Mouse (Mus musculus) forebrain, embryonic 11.5 days (tissue): ENCODE results near the gene Tbx10. TPM values are rescaled to one million over a fixed set of nuclear protein-coding genes. Genes with fewer than 3 reads are reported as not detected.
A peak's percentile ranks its signal among the peaks of the same experiment; 100 is the strongest.

Source experiments
- ATAC-seq: fragments of 200-750 bp; cut with Nextera tagmentation; replicated peaks from 2 replicates; pipeline ENCODE4 v1.8.0; 2017; ENCODE audit warnings: moderate TSS enrichment; ENCODE audit not compliant: low FRiP score
- DNase-seq: peaks from one replicate; pipeline ENCODE4 v3.0.0-alpha.2; 2017; ENCODE audit warnings: low spot score
- H3K27ac ChIP-seq: fragments of 300-500 bp; sonication (generic); 2 replicates; pipeline ENCODE4 v1.5.1; 2014; ENCODE audit warnings: low read depth, low read length
- H3K27me3 ChIP-seq: fragments of 300-500 bp; sonication (generic); 2 replicates; pipeline ENCODE4 v1.6.1; 2014; ENCODE audit warnings: mild to moderate bottlenecking, low read length, mixed read lengths; ENCODE audit not compliant: control insufficient read depth, insufficient read depth
- H3K36me3 ChIP-seq: fragments of 300-500 bp; sonication (generic); 2 replicates; pipeline ENCODE4 v1.6.1; 2014; ENCODE audit warnings: mild to moderate bottlenecking, low read length, moderate library complexity, mixed read lengths; ENCODE audit not compliant: control insufficient read depth, insufficient read depth
- H3K4me1 ChIP-seq: fragments of 300-500 bp; sonication (generic); replicated peaks from 2 replicates; pipeline ENCODE4 v1.6.1; 2014; ENCODE audit warnings: low read length, mixed read lengths; ENCODE audit not compliant: control insufficient read depth, insufficient read depth
- H3K4me2 ChIP-seq: fragments of 300-500 bp; sonication (generic); 2 replicates; pipeline ENCODE4 v1.6.1; 2014; ENCODE audit warnings: low read depth, mild to moderate bottlenecking, low read length, moderate library complexity, mixed read lengths; ENCODE audit not compliant: severe bottlenecking
- H3K4me3 ChIP-seq: fragments of 300-500 bp; sonication (generic); 2 replicates; pipeline ENCODE4 v1.5.1; 2014; ENCODE audit warnings: low read depth, low read length
- H3K9ac ChIP-seq: fragments of 300-500 bp; sonication (generic); 2 replicates; pipeline ENCODE4 v1.6.1; 2014; ENCODE audit warnings: low read length
- H3K9me3 ChIP-seq: fragments of 300-500 bp; sonication (generic); 2 replicates; pipeline ENCODE4 v1.6.1; 2016; ENCODE audit warnings: low read length, mixed read lengths; ENCODE audit not compliant: control insufficient read depth
- WGBS: fragments of 180-500 bp; shearing (Covaris S2); extraction: QIAGEN DNeasy Blood & Tissue Kit; methylation state at CpG from one replicate; pipeline ENCODE4 v1.1.7; 2014; 5-methylcytosine and 5-hydroxymethylcytosine counted together
- polyA plus RNA-seq: library from polyadenylated mRNA; unstranded; fragments of >200 nt; fragmentation: Nextera tagmentation; extraction: Ambion mirVana; gene quantifications from 2 replicates; pipeline ENCODE4 v1.2.1, GENCODE M21; 2014

The Tbx10 gene
- polyA plus RNA-seq, 1 experiment from 2014 or later = not detected

DNA sequence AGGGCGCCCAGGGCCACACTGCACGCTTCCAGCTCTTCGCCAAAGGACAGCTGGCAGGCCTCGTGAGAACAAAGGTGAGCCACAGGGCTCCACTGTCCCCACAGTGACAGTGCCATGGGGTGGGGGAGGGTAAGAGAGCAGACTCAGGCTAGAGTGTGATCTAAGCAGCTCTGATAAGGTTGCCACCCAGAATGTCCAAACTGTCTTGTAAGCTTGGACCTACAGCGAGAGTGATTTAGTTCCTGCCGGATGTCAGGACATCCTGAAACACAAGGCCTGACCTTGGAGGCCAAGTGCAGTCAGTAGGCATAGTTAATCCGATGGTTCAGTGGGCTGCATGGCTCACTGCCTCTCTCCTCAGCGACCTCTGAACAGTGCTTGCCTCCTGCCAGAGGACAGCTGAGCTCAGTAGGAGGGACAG is 7.3 kb upstream of the Tbx10 start:
- whole genome bisulfite sequencing = 27% methylated on average over 8 of the region's 8 CpGs
- Histone ChIP-seq H3K4me2 (no peak overlapping the region), H3K27me3 (no peaks in the 10 kb centered on the region), H3K4me3 (no peak overlapping the region), H3K9me3 (no peaks in the 10 kb centered on the region), H3K27ac (no peak overlapping the region), H3K9ac (peak overlapping the region; percentile 5; the same call in 1 of the 2 replicates), H3K36me3 (no peaks in the 10 kb centered on the region), H3K4me1 (peaks cover 4% of the 10 kb centered on the region; the same call in 1 of the 2 replicates)
- no peak for DNase-seq
- ATAC-seq = no peak

DNA sequence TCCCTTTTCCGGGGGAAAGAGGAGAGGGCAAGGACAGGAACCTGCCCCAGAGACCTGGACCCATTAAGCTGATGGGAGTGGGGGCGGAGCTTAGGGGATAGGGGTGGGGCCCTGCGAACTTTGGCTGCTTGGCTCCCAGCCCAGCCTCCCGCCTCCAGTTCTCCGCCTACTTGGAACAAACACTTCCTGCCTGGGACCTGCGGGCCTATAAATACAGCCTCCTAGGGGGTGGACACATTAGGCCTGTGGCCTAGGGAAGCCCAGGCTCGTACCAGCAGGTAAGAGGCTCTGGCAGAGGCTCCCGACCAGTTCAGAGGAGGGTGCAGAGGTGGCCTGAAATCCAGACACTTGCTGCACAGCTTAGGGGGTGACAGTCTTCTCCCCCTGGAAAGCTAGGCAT is 6.2 kb upstream of the Tbx10 start, which contains the start of gene Acy3:
Gene Acy3, plus strand, starts transcription at position 237 of the 400 bp plus-strand sequence.
- Histone ChIP-seq H3K9ac (no peak within 1 kb of the TSS), H3K4me3 (no peak within 1 kb of the TSS), H3K27me3 (no peaks in the 10 kb centered on the region), H3K4me2 (0 out of 2 replicates have a peak within 1 kb of the TSS, but pooled peaks have one; percentile 2), H3K9me3 (no peaks in the 10 kb centered on the region), H3K4me1 (peaks cover 4% of the 10 kb centered on the region; the same call in 1 of the 2 replicates), H3K27ac (no peak within 1 kb of the TSS), H3K36me3 (no peaks in the 10 kb centered on the region)
- DNase-seq (peak; percentile 67), ATAC-seq (no peak)
- WGBS = 26% methylated on average over 8 of the region's 8 CpGs

DNA sequence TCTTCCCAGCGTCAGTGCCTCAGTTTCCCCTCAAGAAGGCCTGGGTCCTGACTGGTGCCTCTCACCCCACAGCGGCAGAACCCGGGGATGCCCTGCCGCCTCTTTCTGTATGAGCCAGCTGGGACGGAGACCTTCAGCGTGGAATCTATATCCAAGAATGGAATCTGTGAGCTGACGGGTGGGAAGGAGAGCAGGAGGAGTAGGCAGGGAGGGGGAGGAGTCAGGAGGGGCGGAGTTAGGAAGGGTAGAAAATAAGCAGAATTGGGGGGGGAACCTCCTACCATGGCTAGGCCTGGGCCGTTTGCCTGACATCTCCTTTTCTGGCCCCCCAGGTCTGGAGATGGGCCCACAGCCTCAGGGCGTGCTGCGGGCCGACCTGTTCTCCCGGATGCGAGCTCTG is 4.5 kb upstream of the Tbx10 start:
- H3K27me3 ChIP-seq = no peaks in the 10 kb centered on the region
- H3K9me3 ChIP-seq = no peaks in the 10 kb centered on the region
- no peak for ATAC-seq
- no peak overlapping the region for H3K4me3 ChIP-seq
- no peaks in the 10 kb centered on the region for H3K36me3 ChIP-seq
- WGBS = 92% methylated on average over 14 of the region's 14 CpGs
- H3K9ac ChIP-seq = no peak overlapping the region
- H3K4me2 ChIP-seq = no peak overlapping the region
- peaks cover 4% of the 10 kb centered on the region; the same call in 1 of the 2 replicates for H3K4me1 ChIP-seq
- no peak overlapping the region for H3K27ac ChIP-seq
- no peak for DNase-seq

DNA sequence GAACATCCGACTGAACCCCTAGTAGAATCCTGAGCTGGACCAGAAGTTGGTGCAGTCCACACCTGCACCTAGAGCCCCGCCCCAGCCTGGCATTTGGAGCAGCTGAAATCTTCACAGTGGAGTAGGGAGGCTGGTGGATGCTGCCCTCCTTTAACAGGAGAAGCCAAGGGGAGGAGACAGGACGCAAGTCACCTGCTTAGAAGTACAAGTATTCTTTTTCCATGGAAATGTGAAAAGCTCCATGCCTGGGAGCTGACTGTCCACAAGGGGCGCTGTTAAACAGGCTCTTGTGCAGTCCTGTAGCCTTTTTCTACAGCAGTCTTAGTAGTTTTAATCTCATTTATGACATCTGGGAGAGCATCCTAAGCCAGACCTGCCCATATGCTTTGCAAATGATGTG is 3.8 kb upstream of the Tbx10 start:
- Histone ChIP-seq H3K36me3 (no peaks in the 10 kb centered on the region), H3K9me3 (no peaks in the 10 kb centered on the region), H3K27me3 (no peaks in the 10 kb centered on the region), H3K4me2 (no peak overlapping the region), H3K9ac (no peak overlapping the region), H3K27ac (no peak overlapping the region), H3K4me1 (peaks cover 4% of the 10 kb centered on the region; the same call in 1 of the 2 replicates), H3K4me3 (no peak overlapping the region)
- 84% methylated on average over 4 of the region's 4 CpGs for WGBS
- DNase-seq (no peak), ATAC-seq (no peak)

DNA sequence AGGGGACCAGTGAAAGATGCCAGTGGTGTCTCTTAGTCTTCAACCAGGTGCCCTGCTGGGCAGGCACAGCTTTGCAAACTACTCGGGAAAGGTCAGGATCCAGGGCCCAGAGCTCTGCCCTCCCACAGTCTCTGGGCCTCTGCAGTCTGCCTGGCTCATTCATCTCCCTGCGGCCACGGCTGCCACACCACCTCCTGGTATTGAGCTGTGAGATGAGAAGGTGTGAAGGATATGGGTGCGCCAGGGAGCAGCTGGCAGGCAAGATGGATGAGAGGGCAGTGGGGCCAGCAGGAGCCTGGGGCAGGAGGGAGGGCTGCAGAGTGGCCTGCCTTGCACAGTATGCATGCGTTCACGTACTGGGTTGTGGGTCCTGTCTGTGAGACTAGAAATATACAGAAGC is 1.7 kb upstream of the Tbx10 start:
- 78% methylated on average over 6 of the region's 6 CpGs for WGBS
- H3K27me3 ChIP-seq = no peaks in the 10 kb centered on the region
- no peaks in the 10 kb centered on the region for H3K9me3 ChIP-seq
- no peak overlapping the region for H3K4me3 ChIP-seq
- no peak overlapping the region for H3K27ac ChIP-seq
- no peak overlapping the region for H3K4me2 ChIP-seq
- H3K4me1 ChIP-seq = no peaks in the 10 kb centered on the region
- DNase-seq (no peak), ATAC-seq (no peak)
- no peaks in the 10 kb centered on the region for H3K36me3 ChIP-seq
- no peak overlapping the region for H3K9ac ChIP-seq

DNA sequence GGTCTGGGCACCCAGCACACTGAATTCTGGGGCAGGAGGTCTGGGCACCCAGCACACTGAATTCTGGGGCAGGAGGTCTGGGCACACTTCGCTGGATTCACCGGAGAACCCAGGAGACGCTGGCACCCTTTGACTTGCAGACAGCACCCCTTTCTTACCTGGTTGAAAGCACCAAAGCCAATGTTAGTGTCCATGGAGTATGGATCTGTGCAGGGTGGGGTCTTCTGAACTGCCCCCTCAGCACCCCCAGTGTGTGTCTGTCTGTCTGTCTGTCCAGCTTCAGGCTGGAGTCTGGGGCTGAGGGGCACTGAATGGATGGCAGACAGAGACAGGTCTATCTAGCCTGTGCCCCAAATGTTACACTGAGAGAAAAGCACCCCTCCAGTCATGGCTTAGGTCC is 990 bp upstream of the Tbx10 start:
- 92% methylated on average over 3 of the region's 3 CpGs for WGBS
- Histone ChIP-seq H3K4me2 (no peak overlapping the region), H3K4me1 (no peaks in the 10 kb centered on the region), H3K9ac (no peak overlapping the region), H3K4me3 (no peak overlapping the region), H3K36me3 (no peaks in the 10 kb centered on the region), H3K27ac (no peak overlapping the region), H3K9me3 (no peaks in the 10 kb centered on the region), H3K27me3 (no peaks in the 10 kb centered on the region)
- ATAC-seq = no peak
- no peak for DNase-seq

DNA sequence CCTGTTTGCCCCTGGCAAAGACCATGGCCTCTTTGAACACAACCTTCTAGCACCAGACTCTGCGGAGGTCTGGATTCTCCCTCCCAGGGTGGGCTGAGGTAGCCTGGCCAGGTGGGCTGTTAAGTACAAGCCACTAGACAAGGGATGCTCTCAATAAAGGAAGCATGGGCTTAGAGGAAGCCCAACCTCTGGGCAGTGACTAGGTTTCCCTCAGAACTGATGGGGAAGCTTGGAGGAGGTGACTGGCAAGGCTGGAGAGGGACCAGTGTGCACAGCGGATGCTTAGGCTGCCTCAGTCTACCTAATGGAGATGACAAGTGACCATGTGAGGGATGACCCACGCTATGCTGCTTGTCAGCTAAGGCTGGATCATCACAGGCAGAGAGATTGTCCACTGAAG is 586 bp upstream of the Tbx10 start:
- ATAC-seq (no peak), DNase-seq (no peak)
- no peak overlapping the region for H3K9ac ChIP-seq
- no peak overlapping the region for H3K4me2 ChIP-seq
- H3K4me3 ChIP-seq = no peak overlapping the region
- H3K36me3 ChIP-seq = no peaks in the 10 kb centered on the region
- no peaks in the 10 kb centered on the region for H3K4me1 ChIP-seq
- H3K9me3 ChIP-seq = no peaks in the 10 kb centered on the region
- 81% methylated on average over 3 of the region's 3 CpGs for WGBS
- H3K27me3 ChIP-seq = no peaks in the 10 kb centered on the region
- no peak overlapping the region for H3K27ac ChIP-seq

DNA sequence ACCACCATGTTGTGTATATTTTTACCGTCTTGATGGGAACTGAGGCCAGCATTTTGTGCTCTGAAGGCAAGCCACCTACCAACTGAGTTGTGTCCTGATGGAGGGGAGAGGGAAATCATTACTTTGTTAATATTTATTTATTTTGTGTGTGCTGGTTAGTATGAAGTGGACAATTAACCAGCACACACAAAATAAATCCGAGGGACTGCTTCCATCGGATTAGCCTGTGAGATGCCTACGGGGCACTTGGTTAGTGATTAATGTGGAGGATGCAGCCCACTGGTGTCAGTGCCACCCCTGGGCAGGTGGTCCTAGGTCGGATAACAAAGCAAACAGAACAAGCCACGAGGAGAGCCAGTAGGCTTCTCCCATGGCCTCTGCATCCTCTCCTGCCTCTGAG is 2.4 kb downstream of the Tbx10 start:
- Histone ChIP-seq H3K4me2 (no peak overlapping the region), H3K4me1 (peaks cover 2% of the 10 kb centered on the region; the same call in 1 of the 2 replicates), H3K27me3 (no peaks in the 10 kb centered on the region), H3K27ac (no peak overlapping the region), H3K9ac (no peak overlapping the region), H3K36me3 (no peaks in the 10 kb centered on the region), H3K4me3 (no peak overlapping the region), H3K9me3 (no peaks in the 10 kb centered on the region)
- no peak for DNase-seq
- ATAC-seq = no peak
- 71% methylated on average over 6 of the region's 6 CpGs for WGBS

DNA sequence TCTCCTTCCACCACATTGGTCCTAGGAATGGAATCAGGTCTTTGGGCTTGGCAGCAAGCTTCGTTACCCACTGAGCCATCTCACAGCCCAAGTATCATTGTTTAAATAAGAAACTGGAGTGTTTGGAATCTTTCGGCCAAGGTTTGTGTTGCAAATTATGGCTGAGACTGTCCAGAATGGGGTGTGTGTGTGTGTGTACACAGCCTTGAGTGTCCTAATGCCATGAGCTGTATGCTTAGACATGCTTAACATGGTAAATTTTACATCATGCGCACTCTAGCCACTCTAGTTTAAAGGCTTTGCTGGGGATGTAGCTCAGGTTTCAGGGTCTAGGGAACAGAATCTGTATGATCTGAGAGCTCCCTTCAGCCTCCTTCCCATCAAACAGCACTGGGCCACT is 3.0 kb downstream of the Tbx10 start:
- WGBS = 90% methylated on average over 3 of the region's 3 CpGs
- no peak overlapping the region for H3K4me2 ChIP-seq
- ATAC-seq = no peak
- H3K4me1 ChIP-seq = peaks cover 2% of the 10 kb centered on the region; the same call in 1 of the 2 replicates
- no peak overlapping the region for H3K9ac ChIP-seq
- no peaks in the 10 kb centered on the region for H3K36me3 ChIP-seq
- no peaks in the 10 kb centered on the region for H3K9me3 ChIP-seq
- no peak overlapping the region for H3K4me3 ChIP-seq
- DNase-seq = no peak
- no peaks in the 10 kb centered on the region for H3K27me3 ChIP-seq
- no peak overlapping the region for H3K27ac ChIP-seq
